Mouse (Mus musculus): ENCODE data around the gene Ppp1r14b.
"Not testable (repeated sequence)": the region's sequence is repeated elsewhere in the genome, so short reads cannot be mapped to it uniquely, and the experiment has no call there.

DNA sequence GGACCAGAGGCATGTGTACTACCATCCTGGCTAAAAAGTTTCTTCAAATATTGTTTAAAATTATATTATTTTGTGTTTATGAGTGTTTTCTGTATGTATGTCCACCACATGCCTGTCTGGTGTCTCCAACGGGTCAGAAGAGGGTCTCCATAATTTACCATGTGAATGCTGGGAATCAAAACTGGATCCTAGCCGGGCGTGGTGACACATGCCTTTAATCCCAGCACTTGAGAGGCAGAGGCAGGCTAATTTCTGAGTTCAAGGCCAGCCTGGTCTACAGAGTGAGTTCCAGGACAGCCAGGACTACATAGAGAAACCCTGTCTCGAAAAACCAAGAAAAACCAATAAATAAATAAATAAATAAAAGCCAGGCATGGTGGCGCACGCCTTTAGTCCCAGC, 16.4 kb downstream of the Ppp1r14b start:
- not testable (repeated sequence) for TF ChIP-seq CTCF (IDR thresholded peaks at IDR 0.05; ENCODE audit: low read depth, low read length); EP300 (IDR thresholded peaks at IDR 0.05; ENCODE audit: insufficient read depth, low read depth, low read length); POLR2A (IDR thresholded peaks at IDR 0.05; ENCODE audit: insufficient read depth, low read length)

Measured in ES-Bruce4 (cell line).